Mouse (Mus musculus) left cerebral cortex, postnatal 14 days (tissue): Measurements from ENCODE around the gene Hoxa5. TPM values are rescaled to one million over a fixed set of nuclear protein-coding genes. Genes with fewer than 3 reads are reported as not detected.
A peak's percentile ranks its signal among the peaks of the same experiment; 100 is the strongest.

Experiments
- DNase-seq, 2 experiments: peaks; one replicate each; pipeline ENCODE4 v3.0.0; 2021 to 2022; ENCODE audit warnings: low spot score in 2 of 2, mixed read lengths in 1 of 2
- intact Hi-C: fragments of 180-260 bp; cut with DNase I; formaldehyde crosslinking; loops from one replicate; pipeline ENCODE4 v1.15.1; 2025
- total RNA-seq, 2 experiments: library from RNA; stranded (reverse); gene quantifications; 2 replicates each; pipeline ENCODE4 v1.2.3; 2021

The Hoxa5 gene
- total RNA-seq, 2 experiments from 2014 or later: not detected

DNA sequence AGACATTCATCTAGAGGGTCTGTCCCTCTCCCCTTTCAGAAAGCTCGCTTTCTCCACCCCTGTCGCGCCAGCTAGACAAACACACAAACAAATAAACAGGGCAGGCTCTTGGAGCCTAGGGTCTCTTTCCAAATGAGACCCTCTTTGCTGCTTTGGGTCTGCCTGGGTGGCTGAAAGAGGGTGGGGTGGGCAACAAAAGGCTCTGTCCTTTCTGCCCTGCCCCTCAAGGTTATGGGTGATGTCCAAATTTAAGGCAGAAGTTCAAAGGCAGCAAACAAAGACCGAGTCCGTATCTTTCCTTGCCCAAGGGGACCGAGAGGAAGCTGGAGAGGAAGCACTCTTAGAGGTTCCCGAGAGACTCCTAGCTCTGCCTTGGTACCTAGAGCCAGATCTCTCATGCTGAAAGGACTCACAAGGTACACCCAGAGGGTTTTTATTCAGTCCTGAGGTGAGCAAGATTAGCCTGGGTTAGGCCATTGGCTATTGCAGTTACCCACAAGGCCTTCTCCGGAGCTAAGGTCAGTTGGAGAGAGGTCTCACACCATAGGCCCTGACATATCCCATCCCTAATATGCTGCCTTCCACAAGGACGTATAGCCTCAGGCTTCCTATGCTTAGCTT is 36.7 kb upstream of the Hoxa5 start:
- intact Hi-C loops: no loop called here
- DNase-seq: no peak

DNA sequence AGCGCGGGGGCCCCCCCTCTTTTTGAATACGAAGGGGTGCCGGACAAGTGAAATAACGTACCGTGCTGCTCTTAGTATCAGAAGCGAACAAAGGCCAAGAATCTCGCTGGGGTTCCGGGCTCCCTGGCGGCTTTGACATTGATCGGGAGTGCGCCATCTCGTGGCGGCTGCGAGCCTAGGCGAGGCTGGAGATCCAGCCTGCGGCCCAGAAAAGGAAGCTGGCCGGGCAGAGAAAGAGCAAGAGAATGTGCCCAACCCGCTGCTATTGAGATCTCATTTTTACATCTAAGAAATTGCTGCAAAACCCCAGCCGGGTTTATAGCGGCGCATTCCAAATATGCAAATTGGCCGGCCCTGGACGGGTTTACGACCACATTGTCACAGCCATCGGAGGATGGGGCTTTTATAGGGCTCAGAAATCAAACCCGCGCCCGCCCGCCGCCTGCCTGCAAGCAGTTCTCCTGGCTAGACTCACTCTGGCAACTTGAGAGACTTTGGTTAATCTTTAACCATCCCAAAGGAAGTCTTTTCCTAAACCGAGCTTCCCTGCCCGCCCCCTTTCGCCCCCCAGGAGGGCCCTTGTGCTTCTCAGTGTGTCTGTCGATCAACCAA is 36.1 kb upstream of the Hoxa5 start, which contains the start of gene Hoxa10:
Hoxa10 (minus strand) TSS at position 466 of the 612 bp plus-strand sequence.
- DNase-seq: peak; percentile 37 to 48
- intact Hi-C loops: no loop called here

DNA sequence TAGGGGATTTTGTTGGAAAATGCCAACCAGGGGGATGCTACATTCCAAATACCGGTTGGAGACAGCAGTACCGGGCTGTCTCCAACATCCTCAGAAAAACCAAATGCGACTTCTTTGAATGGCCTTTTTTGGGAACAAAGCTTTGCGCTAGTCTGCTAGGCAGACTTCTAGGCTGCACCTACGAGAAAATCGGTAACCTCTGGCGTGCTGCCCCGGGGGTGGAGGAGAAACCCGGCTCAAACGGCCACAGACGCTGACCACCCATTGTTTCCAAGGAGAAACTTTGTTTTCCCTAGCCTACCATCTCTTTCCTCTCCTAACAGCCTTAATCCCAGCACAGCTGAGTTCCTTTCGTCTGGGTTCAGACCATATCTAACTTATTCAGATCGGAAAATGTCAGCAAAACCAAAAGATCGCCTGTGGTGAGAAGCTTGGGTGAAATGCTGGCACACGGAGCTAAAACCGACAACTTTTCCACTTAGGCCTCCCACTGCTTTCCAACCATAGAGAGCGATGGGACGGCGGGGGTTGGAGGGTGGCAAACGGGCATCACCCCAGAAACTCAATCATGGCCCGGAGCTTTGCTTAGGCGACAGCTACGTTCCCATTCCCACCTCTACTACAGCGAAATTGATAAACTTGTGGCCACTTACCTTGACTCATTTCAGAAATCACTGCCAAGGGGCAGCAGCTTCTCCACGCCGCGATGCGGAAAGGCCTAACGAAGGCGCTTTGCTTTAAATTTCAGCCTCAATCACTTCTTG is 35.4 kb upstream of the Hoxa5 start:
- intact Hi-C loops: no loop called here
- no peak for DNase-seq

DNA sequence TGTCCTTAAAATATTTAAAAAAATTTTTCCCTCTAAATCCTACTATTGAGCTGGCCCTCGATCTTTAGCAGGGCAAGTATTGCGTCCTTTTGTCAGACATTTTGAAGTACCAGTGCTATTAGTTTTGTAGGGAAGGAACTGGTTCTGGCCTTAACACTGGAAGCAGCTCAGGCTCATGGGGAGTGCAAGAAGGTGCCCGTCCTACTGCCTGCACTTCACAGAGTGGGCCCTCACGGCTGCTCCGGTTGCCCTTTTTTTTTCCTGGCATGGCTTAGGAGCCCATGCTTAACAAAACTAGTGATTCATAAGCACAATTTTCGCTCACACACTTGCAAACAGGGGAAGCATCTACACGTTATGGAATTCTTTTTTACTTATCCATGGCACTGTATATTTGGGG is 34.6 kb upstream of the Hoxa5 start:
- DNase-seq: no peak

DNA sequence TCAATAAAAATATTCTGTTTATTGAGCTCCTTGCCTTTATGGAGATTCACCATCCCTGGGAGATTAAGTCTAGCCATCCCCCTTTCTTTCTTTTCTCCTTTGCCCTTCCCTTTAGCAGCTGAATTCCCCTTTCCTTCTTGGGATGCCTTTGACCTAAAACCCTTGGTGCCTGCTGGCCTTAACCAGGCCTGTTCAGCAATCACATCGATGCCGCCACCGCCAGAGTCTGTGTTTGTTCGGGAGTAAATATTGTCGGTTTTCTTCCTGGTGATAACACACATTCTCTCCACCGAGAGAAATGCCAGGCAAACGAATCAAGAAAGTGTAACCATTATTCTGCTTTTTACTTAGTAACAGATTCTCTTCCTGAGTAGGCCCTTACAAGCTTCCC is 33.8 kb upstream of the Hoxa5 start:
- no peak for DNase-seq
- intact Hi-C loops: no loop called here

More for the DNA sequence above, 34.6 kb upstream of the Hoxa5 start:
- intact Hi-C loops: no loop called here

DNA sequence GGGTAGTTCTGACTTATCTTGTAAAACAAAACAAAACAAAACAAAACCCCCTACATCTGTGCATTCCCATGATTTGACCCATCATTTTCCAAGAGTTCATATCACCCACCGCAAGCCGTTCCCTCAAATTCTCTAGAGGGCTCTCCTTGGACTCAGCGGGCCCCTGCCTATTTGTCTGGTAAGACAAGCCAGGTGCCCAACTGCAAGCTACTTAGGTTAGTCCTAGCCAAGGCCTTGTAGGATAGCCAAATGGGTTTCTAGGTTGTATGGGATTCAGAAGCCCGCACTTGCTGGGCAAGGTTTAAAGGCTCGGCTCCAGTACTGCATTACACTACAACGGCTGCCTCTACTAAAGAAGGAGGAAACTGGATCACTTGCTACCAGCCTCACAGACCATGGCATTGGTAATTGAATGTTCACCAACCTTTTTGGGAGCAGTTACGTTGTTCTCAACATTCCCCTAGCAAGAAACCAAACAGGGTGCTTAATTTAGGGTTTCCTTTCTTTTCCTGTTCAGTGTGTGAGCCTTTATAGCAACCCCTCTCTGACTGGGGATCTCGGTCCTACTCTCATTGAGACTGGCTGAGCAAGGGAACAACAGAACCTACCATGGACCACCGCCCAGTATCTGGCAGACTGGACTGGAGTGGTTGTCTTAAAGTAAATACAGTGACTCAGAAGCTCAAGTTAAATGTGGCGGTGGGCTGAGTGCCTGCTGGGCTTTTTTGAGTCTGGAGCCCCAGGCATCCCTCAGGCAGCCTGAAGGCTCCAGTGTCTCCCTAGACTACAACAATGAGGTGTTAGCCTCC is 33.2 kb upstream of the Hoxa5 start:
- intact Hi-C loops: no loop called here
- no peak for DNase-seq

DNA sequence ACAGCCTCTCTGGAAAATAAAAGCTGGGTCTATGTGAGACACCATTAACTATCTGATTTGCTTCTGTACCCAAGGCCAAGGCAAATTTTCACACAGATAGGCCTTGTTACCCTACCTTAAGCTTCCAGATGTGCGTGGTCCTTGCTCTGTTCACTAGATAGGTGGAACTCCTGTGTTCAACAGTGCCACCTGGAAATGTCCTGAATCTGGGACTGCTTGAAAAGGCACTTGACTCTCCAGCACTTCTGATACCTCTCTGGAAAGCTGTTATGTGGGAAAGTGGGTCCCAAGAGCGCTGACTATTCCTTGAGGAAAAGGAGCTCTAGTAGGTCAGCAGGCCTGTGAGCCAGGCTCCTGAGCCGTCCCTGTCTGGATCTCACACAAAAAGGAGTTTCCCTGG is 32.4 kb upstream of the Hoxa5 start:
- intact Hi-C loops: no loop called here
- no peak for DNase-seq

DNA sequence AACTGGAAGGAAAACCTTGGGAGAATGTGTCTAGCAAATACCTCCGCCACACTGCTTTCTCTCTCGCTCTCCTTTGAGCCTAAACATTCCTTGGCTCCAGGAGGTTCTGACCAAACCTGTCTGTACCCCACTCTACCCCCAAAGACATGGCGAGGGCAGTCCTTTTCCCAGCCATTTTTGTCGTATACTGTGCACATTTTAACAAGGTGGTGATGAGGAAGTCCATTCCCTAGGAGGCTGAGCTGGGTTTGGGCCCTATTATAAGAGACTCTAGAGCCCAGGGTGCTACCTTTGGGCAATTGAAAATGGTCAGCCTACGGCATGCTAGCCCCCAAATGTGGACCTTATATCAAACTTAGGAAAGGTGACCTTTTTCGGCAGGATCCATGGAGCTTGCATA is 31.5 kb upstream of the Hoxa5 start:
- DNase-seq: no peak
- intact Hi-C loops: no loop called here

DNA sequence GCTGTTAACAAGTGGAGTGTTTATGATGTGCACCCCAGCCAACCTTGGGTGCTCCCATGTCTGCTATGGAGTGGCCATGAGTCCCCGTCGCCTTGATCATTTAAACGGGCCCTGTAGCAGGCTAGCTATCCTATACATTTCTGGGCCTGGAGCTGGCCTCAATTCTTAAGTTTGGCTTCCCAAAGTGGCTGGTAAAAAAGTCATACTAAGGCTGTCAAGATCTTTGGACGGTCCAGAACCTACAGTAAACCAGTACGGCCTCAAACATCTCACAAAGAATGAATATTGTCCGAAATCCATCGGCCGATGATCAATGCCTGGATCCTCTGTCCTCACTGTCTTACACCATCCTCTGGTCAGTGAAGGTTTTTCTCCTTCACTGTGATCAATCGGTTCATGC is 30.9 kb upstream of the Hoxa5 start:
- intact Hi-C loops: no loop called here
- DNase-seq: no peak

DNA sequence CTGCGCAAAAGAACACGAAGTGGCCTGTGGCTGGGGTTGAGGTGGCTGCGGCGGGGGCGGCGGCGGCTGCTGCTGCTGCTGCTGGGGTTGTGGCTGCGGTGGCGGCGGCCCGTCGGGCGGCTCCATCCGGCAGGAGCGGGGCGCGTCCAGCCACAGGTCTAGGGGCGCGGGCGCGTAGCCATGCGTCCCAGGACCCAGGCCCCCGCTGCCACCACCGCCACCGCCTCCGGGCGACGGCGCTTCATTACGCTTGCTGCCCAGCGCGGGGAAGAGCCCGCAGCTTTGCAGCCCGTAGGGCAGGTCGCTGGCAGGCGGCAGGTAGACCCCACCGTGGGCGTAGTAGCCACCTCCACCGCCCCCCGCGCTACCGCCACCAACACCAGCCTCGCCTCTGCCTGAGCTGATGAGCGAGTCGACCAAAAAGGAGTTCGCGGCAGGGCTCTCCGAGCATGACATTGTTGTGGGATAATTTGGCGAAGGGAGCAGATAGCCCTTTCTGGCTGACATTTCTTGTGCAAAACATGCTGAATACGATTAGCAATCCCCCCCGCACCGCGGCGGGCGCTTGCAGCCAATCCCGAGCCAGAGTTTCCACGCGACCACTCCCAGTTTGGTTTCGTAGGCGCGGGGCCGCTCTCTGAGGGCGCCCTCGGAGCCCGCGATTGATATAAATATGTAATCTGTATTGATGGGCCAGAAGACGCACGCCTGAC is 30.2 kb upstream of the Hoxa5 start:
- intact Hi-C loops: loop anchor here (5.0 kb wide), 1 partner anchor 1052 kb away; no protein-coding TSS in a partner anchor
- no peak for DNase-seq

DNA sequence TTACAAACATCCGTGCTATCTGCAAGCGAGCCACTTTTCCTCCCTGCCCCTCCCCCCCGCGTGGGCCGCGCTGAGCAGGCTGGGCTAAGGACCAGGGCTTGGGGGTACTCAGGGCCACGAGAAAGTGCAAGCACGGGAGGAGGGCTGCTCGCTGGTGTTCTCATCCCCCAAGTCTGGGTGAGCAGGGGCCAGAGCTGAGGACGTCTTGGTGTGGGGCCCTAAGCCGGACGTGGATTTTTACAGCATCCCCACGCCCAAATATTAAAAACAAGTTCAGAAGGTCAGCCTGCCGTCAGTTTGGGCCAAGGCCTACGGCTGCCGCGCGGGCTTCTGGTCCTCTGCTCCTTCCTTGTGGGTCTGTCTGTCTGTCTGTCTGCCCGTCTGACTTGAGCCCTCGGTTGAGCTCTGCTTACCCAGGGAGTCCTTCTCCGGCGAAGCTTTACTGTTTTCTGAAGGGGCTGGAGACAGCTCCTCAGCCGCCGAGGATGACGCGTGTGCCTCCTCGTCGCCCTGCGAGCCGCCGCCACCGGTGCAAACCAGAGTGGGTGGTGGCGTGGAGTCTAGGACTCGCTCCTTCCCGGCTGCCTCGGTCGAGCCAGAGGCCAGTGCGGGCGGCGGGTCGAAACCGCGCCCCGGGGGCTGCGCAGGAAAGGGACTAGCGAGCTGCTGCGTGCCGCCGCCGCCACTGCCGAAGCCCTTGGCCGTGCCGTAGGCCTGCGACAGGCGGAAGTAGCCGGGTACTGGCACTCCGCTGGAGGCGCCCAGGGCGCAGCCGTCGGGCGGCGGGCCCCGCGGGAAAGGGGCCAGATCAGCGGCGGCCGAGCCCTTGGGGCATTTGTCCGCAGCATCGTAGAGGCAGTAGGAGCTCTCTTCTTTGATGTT is 29.4 kb upstream of the Hoxa5 start:
- intact Hi-C loops: loop anchor here (5.0 kb wide), 1 partner anchor 1051 kb away; no protein-coding TSS in a partner anchor
- no peak for DNase-seq

DNA sequence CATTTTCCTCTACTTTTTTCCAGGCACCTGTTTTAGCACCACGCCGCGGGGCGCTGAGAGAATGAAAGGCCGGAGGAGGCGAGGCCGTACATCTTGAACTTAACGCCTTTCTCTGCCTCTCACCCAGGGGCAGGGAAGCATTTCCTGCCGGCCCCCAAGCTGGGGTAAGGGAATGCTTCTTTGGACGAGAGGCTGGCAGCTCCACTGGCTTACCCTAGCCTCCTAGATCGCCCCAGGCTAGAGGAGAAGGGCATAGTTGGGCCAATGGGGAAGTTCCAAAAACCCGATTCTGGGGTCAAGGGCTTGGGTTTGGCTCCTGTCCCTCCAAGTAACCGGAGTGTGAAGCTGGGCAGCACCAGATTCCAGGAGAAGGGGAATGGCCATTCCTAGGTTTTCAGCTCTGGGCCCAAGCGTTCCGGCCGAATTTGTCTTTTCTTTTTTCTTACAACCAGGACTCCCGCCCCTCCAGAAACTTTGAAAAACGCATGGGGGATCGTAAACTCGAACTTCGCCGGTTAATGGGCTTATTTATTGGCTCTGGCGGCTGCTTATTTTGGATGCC is 28.7 kb upstream of the Hoxa5 start:
- intact Hi-C loops: loop anchor here (5.0 kb wide), 1 partner anchor 1051 kb away; no protein-coding TSS in a partner anchor
- no peak for DNase-seq

DNA sequence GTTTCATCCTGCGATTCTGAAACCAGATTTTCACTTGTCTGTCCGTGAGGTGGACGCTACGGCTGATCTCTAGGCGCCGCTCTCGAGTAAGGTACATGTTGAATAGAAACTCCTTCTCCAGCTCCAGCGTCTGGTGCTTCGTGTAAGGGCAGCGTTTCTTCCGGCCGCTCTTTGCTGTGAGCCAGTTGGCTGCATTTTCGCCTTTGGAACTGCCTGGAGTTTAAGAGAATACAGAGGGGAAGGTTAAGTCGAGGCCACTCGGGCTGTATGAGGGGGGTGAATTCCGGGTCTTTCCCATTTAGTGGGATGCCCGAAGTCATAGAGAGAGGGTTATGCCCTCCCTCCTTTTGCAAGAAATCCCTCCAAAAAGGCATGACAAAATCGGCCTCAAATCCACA is 28.2 kb upstream of the Hoxa5 start:
- intact Hi-C loops: loop anchor here (5.0 kb wide), 1 partner anchor 1050 kb away; no protein-coding TSS in a partner anchor
- no peak for DNase-seq

DNA sequence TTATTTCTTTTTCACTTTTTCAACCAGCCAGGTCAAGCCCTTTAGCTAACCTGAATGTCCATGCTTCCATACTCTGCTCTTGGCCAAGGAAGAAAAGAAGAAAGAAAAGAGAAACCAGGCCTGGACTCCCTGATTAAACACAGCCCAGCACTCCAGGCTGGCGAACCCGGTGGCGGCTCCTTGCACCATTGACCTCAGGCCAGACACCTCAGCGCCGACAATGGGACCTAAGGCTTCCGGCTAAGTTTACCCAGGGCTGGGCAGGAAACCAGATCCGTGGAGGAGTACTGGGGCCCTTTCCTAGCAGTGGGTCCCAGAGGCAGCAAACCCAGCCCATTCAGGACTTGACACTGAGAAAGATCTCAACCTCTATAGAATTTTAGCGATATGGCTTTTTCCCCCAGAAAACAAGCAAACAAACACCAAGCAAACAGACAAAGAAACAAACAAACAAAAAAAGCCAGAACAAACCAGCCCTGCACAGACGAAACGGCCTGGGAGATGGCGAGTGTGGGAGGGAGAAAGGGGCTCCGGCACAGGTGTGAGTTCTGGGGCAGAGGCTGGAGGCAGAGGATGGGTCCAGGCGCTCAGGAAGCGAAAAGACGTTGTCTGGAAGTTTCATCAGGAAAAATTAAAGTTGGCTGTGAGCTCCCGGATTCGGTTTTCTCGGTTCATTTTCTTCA is 27.6 kb upstream of the Hoxa5 start:
- intact Hi-C loops: loop anchor here (5.0 kb wide), 1 partner anchor 1050 kb away; no protein-coding TSS in a partner anchor
- no peak for DNase-seq

DNA sequence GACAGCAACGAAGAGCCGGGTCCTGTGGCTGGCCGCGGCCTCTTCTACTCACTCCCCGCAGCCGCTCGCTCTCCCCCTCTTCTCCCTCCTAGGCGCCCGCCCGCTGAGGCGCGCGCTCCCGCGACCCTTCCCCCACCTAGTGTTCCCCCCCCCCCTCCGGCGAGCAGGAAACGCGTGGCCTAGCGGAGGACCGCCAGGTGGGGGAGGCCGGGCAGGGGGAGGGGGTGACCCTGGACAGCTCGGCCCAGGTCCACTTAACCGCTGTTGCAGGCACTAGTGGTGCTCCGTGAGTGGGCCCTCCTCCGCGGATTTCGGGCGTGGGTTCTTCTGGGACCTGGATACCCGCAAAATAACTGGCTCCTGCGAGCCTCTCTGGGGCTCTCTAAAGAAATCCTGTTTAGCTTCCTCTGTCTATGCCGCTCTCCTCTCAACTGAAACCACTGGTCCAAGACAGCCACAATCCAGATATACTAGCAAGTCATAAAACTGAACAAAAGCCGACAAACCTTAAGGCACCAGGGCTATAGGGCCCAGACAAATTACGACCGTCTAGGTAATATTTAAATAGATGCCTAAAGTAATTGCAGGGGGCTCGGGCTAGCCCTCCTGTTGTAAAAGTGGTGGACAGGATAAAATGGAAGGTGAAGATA is 26.3 kb upstream of the Hoxa5 start, which contains the start of gene Hoxa9:
Hoxa9 (minus strand) TSS at position 574 of the 650 bp plus-strand sequence.
- intact Hi-C loops: loop anchor here (5.0 kb wide), 1 partner anchor 1048 kb away; no protein-coding TSS in a partner anchor
- DNase-seq: no peak
